Mouse (Mus musculus) embryo, embryonic 9.5 days (tissue): ENCODE data around the gene Pdxdc1.
"Not testable (repeated sequence)": the region's sequence is repeated elsewhere in the genome, so short reads cannot be mapped to it uniquely, and the experiment has no call there.

Source experiments
- DNase-seq: peaks from one replicate; pipeline ENCODE4 v3.0.0-alpha.2; 2017; ENCODE audit errors: extremely low spot score

Pdxdc1 gene

DNA sequence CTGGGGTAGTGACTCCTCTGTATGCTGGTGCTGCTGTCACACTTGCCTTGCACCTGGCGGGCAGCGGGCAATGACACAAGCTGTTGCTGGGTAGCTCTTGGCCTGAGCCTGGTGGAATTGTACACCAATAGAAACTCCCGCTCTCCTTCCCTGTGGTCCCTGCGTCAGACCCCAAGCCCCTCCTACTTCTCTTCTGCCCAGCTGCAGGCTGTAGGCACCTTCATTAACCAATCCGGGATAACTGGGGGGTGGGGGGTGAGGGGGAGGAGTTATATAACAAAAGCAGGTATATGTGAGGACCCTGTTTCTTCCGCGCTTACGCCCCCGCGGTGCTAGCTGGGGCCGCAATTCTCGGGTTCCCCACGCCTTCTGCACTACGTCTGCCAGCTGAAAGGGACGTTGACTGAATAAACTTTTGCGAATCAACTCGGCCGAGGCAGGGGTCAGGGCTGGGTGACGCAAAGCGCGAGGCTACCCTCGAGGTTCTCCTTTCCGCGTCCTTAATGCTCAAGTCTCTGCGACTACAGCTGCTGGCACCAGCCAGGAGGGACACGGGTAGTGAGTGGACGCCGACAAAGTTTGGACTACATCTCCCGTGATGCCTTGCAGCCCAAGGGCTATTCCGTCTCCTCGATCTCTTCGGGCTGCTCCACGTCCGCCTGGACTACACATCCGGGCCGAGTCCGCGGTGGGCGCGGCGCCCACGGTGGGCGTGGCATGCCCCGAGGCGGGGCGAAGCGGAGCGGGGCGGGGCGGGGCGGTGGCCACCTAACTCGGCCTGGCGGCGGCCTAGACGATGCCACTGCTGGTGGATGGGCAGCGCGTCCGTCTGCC is 84.2 kb downstream of the Pdxdc1 start, which contains the start of gene Ntan1:
Gene Ntan1 (plus strand): TSS at position 286 of the 834 bp plus-strand sequence.
- DNase-seq = peak; percentile 96

DNA sequence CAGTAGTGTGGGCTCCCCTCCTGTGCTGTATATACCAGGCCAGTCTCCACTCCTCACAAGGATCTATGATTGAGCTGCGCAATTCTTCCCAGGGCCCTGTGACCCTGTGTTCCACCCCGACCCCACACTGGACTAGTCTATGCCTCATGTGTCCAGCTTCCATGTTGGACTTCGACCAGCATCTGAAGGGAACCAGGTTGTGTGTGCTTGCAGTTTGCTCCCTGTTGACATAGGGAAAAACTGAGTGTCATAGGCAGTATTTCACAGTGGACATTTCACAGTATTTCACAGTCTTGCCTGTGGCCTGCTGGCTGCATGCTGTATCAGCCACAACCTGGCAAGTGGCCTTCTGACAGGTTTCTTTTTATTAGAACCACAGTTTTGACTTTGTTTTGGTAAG is 89.7 kb downstream of the Pdxdc1 start:
- DNase-seq = no peak

DNA sequence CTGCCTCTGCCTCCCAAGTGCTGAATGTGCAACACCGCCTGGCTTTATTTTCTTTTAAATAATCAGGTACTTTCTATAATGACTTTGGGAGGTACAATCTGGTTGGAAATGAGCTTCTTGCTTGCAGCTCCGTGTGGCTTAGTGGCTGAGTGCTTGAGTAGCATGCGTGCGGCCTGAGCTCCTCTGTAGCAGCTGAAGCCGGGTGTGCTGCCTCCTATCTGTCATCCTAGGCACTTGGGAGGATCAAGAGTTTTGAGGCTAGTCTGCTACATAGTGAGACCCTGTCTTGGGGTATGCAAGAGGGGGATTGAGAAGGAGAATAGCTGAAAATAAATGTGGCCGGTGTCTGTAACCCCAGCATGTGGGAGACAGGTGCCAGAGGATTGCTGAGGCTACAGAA is 90.8 kb downstream of the Pdxdc1 start:
- DNase-seq = no peak

DNA sequence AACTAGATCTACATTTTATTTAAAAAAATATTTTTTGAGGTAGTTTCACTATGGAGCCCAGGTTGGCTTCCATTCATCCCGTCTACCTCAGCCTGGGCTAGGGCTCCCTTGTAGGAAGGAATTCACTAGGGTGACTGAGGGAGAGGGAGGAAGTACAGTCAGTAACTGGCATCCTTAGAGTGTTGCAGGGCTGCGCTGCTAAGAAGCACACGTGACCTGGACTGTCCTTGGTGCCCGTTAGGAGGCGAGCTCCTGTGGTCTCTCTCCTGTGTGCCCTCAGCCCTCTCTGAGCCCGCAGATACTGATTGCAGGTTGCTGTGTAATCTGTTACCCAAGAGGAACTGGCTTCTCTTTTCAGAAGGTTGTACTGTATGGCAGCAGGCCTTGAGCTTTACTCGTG is 94.5 kb downstream of the Pdxdc1 start:
- DNase-seq = no peak

DNA sequence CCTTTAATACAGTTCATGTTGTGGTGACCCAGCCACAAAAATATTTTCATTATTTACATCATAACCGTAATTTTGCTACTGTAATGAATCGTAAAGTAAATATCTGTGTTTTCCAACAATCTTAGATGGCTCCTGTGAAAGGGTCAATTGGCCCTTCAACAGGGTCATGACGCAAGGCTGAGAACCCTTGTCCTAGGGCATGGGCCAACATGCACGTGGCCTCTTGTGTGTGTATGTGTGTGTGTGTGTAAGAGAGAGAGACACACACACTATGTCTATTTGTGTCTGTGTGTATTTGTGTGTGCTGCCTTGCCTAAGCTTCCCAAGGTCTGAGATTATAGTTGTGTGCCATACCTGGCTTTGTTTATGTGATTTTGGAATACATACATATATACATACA is 95.3 kb downstream of the Pdxdc1 start:
- no peak for DNase-seq

DNA sequence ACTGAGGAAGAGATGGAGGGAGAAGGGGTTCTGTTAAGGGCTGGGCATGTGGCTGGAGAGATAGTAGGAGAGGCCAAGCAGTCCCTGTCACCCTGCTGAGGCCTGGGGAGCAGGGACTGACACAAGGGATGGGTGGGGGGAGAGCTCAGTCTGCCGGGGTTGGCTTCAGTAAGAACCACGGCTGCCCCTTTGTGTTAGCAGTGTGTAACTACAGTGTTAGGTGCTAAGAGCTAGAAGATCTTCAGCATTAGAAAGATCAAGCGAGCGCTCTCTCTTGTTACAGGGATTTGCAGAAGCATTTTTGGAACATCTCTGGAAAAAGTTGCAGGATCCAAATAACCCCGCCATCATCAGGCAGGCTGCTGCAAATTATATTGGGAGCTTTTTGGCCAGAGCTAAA is 98.3 kb downstream of the Pdxdc1 start:
- no peak for DNase-seq

DNA sequence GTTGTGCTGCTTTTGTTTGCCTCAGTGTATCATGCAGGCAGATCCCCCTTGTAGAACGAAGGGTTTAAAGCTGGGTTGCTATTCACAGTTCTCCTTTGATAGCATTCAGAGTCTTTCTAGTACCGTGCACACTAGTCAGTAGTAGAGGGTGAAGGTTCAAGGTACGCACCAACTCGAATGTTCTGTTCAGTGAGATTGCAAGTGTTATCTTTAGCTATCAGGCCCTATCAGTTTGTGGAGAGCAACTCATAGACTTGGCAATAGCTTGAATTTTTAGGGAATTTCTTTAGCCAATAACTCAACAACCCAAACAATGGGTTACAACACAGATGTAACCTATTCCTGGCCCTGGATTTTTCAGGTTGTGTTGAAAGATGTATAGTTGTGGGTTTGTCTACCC is 101.7 kb downstream of the Pdxdc1 start:
- DNase-seq = no peak

DNA sequence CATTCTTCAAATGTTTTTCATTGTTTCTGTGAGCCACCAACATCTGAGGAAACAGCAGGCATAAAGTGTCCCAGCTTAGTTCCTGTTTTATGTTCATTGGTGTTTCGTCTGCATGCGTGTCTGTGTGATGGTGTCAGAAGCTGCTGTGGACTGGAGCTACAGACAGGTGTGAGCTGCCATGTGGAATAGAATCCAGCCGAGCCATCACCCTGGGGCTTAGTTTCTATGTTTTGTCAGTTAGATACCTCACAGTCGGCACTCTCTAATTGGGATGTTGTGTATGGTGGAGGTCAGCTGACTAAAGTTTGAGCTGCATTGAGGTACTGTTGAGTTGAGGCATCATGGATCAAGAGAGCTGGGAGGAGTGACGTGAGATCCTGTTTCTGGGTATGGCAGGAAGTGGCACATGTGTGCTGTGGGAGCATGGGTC is 106.2 kb downstream of the Pdxdc1 start:
- no peak for DNase-seq

DNA sequence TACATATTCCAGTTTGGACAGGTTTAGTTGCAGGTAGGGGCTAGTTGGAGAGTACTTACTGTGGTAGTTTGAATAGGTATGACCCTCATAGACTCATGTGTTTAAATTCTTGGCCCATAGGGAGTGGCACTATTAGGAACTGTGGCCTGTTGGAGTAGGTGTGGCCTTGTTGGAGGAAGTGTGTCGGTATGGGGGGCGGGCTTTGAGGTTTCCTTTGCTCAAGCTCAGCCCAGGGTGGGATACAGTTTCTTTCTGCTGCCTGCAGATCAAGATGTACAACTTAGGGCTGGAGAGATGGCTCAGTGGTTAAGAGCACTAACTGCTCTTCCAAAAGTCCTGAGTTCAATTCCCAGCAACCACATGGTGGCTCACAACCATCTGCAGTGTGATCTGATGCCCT is 109.5 kb downstream of the Pdxdc1 start:
- DNase-seq = not testable (repeated sequence)

DNA sequence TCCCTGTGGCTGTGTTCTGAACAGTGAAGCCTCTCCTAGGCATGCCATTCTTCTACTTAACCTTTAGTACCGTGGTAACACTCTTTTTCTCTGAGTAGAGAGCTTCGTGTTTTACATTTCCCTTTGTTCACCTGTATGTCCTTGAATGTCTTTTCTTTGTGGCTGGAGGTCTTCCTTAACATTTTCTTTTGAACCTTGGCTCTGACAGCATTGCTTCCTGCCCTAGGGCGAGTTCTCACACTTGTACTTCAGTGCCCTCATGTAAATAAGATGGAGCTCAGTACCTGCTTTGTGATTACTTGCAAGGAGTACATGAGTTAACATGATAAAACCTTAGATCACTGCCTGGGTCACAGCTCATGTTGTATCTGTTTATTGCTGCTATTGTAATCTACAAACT is 117.0 kb downstream of the Pdxdc1 start:
- DNase-seq = no peak
